Mouse (Mus musculus): Measurements from ENCODE around the gene Zbtb46. TPM values are rescaled to one million over a fixed set of nuclear protein-coding genes. Genes with fewer than 3 reads are reported as not detected.
"Not testable (repeated sequence)": the region's sequence is repeated elsewhere in the genome, so short reads cannot be mapped to it uniquely, and the experiment has no call there.

Gene Zbtb46
- polyA plus RNA-seq (2016; fragmentation: Nextera tagmentation; extraction: Ambion mirVana) = 16.4 and 20.1 TPM in 2 replicates

DNA sequence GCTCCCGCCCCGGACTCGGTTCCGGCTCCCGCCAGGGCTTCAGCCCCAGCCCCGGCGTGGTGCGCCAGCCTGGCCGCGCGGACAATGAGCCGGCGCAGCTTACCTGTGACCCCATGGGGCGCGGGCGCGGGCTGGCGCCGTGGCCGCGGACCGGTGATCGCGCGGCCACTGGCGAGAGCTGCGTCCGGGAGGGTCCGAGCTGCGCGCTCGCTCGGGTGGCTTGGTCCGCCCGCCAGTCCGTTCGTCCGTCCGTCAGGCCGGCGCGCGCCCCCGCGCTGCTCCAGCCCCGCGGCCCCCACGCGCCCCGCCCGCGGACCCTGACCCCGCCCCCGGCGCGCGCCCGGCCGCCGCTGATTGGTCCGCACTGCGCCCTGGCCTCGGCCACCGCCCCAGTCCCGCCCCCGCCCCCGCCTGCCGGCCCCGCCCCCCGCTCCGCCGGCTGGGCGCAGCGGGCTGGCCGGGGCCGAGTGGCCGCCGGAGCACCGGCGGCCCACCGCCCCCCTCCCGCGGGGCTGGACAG, at the start of gene Zbtb46:
Gene Zbtb46 (minus strand): TSS at position 274 of the 520 bp plus-strand sequence.
- peak; percentile 95 for DNase-seq (ENCODE audit: low spot score)
- H3K27me3 ChIP-seq (replicated peaks; ENCODE audit: low read depth, poor library complexity, severe bottlenecking) = peaks cover 46% of the 10 kb centered on the region
- H3K36me3 ChIP-seq (replicated peaks) = no peaks in the 10 kb centered on the region
- WGBS = under 1% methylated on average over 83 of the region's 83 CpGs
- H3K27ac ChIP-seq (replicated peaks) = peak within 1 kb of the TSS; percentile 90
- peak within 1 kb of the TSS; percentile 98 for H3K4me3 ChIP-seq
- no peaks in the 10 kb centered on the region for H3K9me3 ChIP-seq
- peaks cover 35% of the 10 kb centered on the region for H3K4me1 ChIP-seq

DNA sequence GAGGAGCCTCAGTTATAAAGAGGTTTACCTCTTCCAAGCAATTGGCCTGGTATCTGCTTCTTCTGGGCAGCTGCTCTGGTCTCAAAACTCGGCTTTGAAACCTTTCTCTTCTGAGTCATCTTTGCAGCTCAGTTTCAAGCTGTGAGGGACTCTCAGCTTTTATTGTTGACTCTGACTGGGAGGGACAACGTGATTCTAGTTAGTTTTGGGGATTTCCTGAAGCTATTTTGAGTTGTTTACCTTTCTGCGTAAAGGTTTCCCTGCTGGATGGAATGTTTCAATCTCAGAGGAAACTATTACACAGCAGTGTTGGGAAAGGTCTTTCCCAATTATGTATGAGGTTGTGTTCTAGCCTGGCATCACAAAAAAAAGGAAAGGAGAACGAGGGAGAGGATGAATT, 39.4 kb upstream of the Zbtb46 start:
- H3K27me3 ChIP-seq (replicated peaks; ENCODE audit: low read depth, poor library complexity, severe bottlenecking) = no peaks in the 10 kb centered on the region
- H3K36me3 ChIP-seq (replicated peaks) = peaks cover 46% of the 10 kb centered on the region
- peaks cover 19% of the 10 kb centered on the region for H3K4me1 ChIP-seq
- no peak overlapping the region for H3K27ac ChIP-seq (replicated peaks)
- no peaks in the 10 kb centered on the region for H3K9me3 ChIP-seq
- DNase-seq (ENCODE audit: low spot score) = no peak
- WGBS = 84% methylated on average over 4 of the region's 4 CpGs
- 0 out of 2 replicates have a peak overlapping the region, but pooled peaks have one; percentile 75 for H3K4me3 ChIP-seq

GRCm38 (mm10) chr2:181497548-181497875, 38.3 kb upstream of the Zbtb46 start:
- H3K9me3 ChIP-seq = no peaks in the 10 kb centered on the region
- H3K36me3 ChIP-seq (replicated peaks) = peaks cover 34% of the 10 kb centered on the region
- under 1% methylated on average over 12 of the region's 12 CpGs for WGBS
- H3K27ac ChIP-seq (replicated peaks) = peak overlapping the region; percentile 89
- peak; percentile 71 for DNase-seq (ENCODE audit: low spot score)
- H3K4me3 ChIP-seq = peak overlapping the region; percentile 75
- peaks cover 19% of the 10 kb centered on the region for H3K4me1 ChIP-seq
- H3K27me3 ChIP-seq (replicated peaks; ENCODE audit: low read depth, poor library complexity, severe bottlenecking) = no peaks in the 10 kb centered on the region

DNA sequence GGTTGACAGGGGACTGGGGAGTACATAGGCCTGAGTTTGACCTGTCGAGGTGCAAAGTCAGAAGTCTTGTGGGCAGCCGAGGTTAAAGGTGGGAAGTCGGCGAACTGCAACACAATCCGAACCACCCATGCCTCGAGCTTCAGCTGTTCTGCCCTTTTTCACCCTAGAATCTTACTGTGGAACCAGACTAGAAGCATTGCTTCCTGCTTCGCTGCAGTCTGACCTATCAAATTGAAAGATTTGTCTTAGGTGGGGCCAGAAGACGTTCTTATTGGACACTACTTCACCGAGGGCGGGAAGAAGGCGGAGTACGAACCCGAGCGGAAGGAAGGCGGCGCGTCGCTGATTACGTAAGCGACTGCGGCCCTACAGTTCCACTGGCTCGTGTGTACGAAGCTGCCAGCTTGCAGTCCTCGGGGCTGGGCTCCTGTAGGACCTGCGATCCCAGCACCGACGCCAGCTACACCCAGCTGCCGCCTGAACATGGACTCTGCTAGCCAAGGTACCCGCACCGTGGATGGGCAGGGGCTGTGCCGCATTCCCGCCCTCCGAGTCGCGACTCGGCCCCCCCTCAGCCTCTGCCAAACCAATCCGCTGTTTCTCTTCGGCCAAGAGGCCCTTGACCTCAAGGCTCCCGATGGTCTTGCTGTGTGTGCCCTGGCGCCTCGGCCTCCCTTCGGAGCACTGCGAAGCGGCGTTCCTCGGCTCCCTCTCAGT, 37.8 kb upstream of the Zbtb46 start, which contains the start of gene Tpd52l2:
Gene Tpd52l2 (plus strand): TSS at position 312 of the 717 bp plus-strand sequence.
- Histone ChIP-seq H3K9me3 (no peaks in the 10 kb centered on the region), H3K27me3 (replicated peaks; ENCODE audit: low read depth, poor library complexity, severe bottlenecking) (no peaks in the 10 kb centered on the region)
- WGBS = under 1% methylated on average over 46 of the region's 46 CpGs

DNA sequence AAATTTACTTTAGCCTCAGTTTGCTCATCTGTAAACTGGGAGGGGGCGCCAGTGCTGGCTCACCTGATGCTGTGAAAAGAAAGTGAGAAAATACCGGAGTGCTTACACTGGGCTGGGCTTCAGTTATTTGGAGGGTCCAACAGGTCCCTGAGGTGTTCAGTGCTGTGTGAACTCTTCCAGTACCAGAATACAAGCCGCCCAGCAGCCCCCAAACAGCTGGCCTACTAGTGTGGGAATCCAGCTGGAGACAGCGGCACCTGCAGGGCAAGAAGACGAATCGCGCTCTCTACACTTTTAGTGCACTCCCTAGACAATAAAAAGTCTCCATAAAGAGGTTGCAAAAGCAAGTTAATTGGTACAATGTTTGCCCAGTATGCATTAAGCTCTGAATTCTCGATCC, 37.1 kb upstream of the Zbtb46 start:
- H3K9me3 ChIP-seq = no peaks in the 10 kb centered on the region

More for the DNA sequence above, 37.8 kb upstream of the Zbtb46 start, which contains the start of gene Tpd52l2:
- Histone ChIP-seq H3K27ac (replicated peaks) (peak within 1 kb of the TSS; percentile 89), H3K36me3 (replicated peaks) (peaks cover 29% of the 10 kb centered on the region), H3K4me1 (peaks cover 19% of the 10 kb centered on the region), H3K4me3 (peak within 1 kb of the TSS; percentile 75)
- DNase-seq (ENCODE audit: low spot score) = peak; percentile 94

GRCm38 (mm10) chr2:181495845-181496244, 36.6 kb upstream of the Zbtb46 start:
- H3K27ac ChIP-seq (replicated peaks); H3K9me3 ChIP-seq; H3K27me3 ChIP-seq (replicated peaks; ENCODE audit: low read depth, poor library complexity, severe bottlenecking); DNase-seq (ENCODE audit: low spot score): not testable (repeated sequence)
- H3K4me1 ChIP-seq = peaks cover 19% of the 10 kb centered on the region
- peaks cover 18% of the 10 kb centered on the region for H3K36me3 ChIP-seq (replicated peaks)
- WGBS = 63% methylated on average over 8 of the region's 8 CpGs
- peak overlapping the region; percentile 75; the same call in 1 of the 2 replicates for H3K4me3 ChIP-seq

More for the DNA sequence above, 37.1 kb upstream of the Zbtb46 start:
- peak overlapping the region; percentile 89 for H3K27ac ChIP-seq (replicated peaks)
- peak overlapping the region; percentile 75 for H3K4me3 ChIP-seq
- H3K27me3 ChIP-seq (replicated peaks; ENCODE audit: low read depth, poor library complexity, severe bottlenecking) = no peaks in the 10 kb centered on the region
- H3K36me3 ChIP-seq (replicated peaks) = peaks cover 22% of the 10 kb centered on the region
- H3K4me1 ChIP-seq = peaks cover 19% of the 10 kb centered on the region
- WGBS = 15% methylated on average over 8 of the region's 8 CpGs
- DNase-seq (ENCODE audit: low spot score) = peak; percentile 72

DNA sequence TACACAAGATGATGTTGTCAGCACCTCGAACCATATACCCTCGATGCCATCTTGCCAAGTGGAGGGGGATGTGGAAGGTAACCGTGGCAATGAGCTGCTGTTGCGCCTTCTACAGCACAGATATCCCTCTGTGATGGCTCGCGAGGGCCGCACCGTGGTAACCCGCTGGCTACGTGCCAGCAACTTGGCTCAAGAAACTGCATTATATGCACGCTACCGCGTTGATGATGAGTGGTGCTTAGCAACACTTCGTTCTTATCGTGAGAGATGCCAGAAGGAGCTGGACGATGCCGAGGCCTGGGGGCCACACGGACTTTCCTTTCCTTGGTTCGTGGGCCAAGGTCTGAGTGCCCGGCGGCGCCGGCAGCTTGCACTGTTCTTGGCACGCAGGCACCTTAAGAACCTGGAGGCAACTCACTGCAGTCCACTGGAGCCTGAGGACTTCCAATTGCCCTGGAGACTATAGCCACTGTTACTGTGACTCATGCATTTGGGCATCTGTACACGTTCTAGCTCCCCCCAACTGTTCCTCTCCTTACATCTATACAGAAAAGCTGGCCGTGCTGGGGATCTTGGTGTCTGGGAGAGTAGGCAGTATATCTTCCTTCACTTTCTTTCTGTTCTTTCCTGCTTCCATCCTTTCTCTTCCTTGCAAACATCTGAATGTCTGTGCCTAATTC, 35.2 kb upstream of the Zbtb46 start:
- H3K36me3 ChIP-seq (replicated peaks) = peaks cover 3% of the 10 kb centered on the region
- H3K27me3 ChIP-seq (replicated peaks; ENCODE audit: low read depth, poor library complexity, severe bottlenecking) = no peaks in the 10 kb centered on the region
- 85% methylated on average over 26 of the region's 26 CpGs for WGBS
- H3K27ac ChIP-seq (replicated peaks) = no peak overlapping the region
- peaks cover 19% of the 10 kb centered on the region for H3K4me1 ChIP-seq
- H3K9me3 ChIP-seq = no peaks in the 10 kb centered on the region
- H3K4me3 ChIP-seq = no peak overlapping the region
- DNase-seq (ENCODE audit: low spot score) = no peak

- H3K9me3 ChIP-seq = no peaks in the 10 kb centered on the region
- H3K4me1 ChIP-seq = peaks cover 21% of the 10 kb centered on the region
- no peaks in the 10 kb centered on the region for H3K36me3 ChIP-seq (replicated peaks)
- no peak for DNase-seq (ENCODE audit: low spot score)
- H3K27me3 ChIP-seq (replicated peaks; ENCODE audit: low read depth, poor library complexity, severe bottlenecking) = no peaks in the 10 kb centered on the region
- H3K4me3 ChIP-seq = no peak within 1 kb of the TSS
- no peak within 1 kb of the TSS for H3K27ac ChIP-seq (replicated peaks)
- 86% methylated on average over 31 of the region's 31 CpGs for WGBS
These were observed 34.1 kb upstream of the Zbtb46 start, which contains the start of gene Abhd16b for GRCm38 (mm10) chr2:181493156-181493927. Gene Abhd16b (plus strand): TSS chr2:181493206.

DNA sequence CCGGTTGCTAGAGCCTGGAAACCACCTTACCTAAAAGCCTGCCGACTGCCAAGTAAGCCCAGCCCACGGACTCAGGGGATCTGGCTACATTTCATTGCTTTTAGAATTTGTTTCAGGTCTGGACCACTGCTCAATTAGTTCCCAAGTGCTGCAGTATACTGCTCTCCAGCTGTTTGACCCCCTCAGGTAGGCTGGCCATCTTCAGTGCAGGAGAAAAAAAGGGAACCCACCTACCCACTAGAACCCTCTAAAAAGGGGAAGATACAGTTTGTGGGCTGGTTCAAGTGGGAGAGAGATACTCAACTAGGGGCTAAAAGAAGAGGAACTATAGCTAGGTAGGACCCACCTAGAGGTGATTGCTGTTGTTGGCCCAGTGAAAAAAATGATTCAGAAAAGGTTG, 33.0 kb upstream of the Zbtb46 start:
- no peaks in the 10 kb centered on the region for H3K36me3 ChIP-seq (replicated peaks)
- H3K9me3 ChIP-seq = no peaks in the 10 kb centered on the region
- no peak for DNase-seq (ENCODE audit: low spot score)
- 54% methylated on average over 3 of the region's 3 CpGs for WGBS
- H3K27ac ChIP-seq (replicated peaks) = no peak overlapping the region
- H3K4me1 ChIP-seq = peaks cover 23% of the 10 kb centered on the region
- no peak overlapping the region for H3K4me3 ChIP-seq
- H3K27me3 ChIP-seq (replicated peaks; ENCODE audit: low read depth, poor library complexity, severe bottlenecking) = no peaks in the 10 kb centered on the region

DNA sequence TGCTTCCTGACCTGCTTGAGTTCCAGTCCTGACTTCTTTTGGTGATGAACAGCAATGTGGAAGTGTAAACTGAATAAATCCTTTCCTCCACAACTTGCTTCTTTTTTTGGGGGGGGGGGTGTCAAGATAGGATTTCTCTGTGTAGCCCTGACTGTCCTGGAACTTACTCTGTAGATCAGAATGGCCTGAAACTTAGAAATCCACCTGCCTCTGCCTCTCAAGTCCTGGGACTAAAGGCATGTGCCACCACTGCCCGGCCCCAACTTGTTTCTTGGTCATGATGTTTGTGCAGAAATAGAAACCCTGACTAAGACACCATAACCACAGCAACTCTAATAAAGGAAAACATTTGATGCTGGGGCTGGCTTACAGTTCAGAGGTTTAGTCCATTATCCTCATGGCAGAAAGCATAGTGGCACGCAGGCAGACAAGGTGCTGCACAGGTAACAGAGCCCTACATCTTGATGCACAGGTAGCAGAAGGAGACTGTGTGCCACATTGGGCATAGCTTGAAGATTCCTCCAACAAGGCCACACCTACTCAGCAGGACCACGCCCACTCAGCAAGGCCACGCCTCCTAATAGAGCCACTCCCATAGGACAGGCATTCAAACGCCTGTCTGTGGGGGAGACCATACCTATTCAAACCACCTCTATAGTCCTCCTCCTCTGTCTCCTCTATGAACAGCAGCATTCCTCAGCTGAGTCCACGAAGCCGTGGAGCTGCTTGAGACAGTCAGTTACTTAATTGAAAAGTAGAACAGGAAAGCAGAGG, 32.4 kb upstream of the Zbtb46 start:
- no peaks in the 10 kb centered on the region for H3K36me3 ChIP-seq (replicated peaks)
- DNase-seq (ENCODE audit: low spot score) = no peak
- 31% methylated on average over 7 of the region's 7 CpGs for WGBS
- no peaks in the 10 kb centered on the region for H3K27me3 ChIP-seq (replicated peaks; ENCODE audit: low read depth, poor library complexity, severe bottlenecking)
- H3K27ac ChIP-seq (replicated peaks) = no peak overlapping the region
- H3K4me1 ChIP-seq = peaks cover 27% of the 10 kb centered on the region
- H3K4me3 ChIP-seq = no peak overlapping the region
- H3K9me3 ChIP-seq = no peaks in the 10 kb centered on the region

DNA sequence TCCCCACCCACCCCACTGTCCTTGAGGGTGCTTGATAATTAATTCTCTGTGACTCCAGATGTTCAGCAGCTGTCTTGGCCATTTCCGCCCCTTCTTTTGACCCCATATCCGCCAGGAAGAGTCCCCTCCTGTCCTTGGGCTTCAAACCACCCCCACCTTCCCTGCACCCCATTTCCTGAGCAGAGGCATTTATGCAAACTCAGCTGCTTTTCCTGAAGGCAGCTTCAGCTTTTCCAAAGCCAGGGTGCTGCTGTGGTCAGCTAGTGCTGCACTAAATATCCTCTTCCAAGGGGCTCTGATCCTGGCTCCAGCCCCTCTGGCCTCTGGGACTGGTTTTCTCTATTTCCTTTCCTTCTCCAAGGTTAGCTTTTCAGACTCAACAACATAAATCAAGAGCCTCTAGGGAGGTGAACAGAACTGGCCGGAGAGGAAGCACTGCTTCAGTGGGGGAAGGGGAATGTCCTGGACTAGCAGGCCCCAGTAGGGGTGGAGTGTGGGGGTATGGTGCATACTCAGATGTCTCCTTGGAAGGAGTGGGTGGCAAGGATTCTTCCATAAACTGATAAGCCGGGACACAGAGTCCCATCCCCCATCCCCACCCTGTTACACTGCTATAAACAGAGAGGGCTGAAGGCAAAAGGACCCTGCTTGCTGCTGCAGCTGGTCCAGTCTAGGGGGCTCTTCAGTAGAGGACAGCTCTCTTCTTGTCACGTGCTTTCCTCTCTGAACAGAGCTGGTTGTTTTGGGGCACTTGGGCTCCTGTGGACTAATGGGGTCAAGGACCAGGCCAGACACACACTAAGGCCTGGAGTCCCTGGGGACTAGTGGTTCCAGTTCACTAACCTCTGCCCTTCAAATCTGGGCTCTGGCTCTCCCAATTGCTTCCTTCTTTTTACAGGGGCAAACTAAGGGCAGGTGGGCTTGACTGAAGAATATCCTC, 28.4 kb upstream of the Zbtb46 start:
- peak overlapping the region; percentile 77 for H3K27ac ChIP-seq (replicated peaks)
- H3K27me3 ChIP-seq (replicated peaks; ENCODE audit: low read depth, poor library complexity, severe bottlenecking) = no peaks in the 10 kb centered on the region
- no peaks in the 10 kb centered on the region for H3K36me3 ChIP-seq (replicated peaks)
- H3K4me1 ChIP-seq = peaks cover 37% of the 10 kb centered on the region
- peak overlapping the region; percentile 16; the same call in 1 of the 2 replicates for H3K4me3 ChIP-seq
- WGBS = 20% methylated on average over 5 of the region's 5 CpGs
- DNase-seq (ENCODE audit: low spot score) = peak; percentile 51
- no peaks in the 10 kb centered on the region for H3K9me3 ChIP-seq

Measured in embryonic facial prominence, embryonic 10.5 days (tissue).